Mouse (Mus musculus) macrophage (primary cell): ENCODE data around the gene Pcgf1. TPM values are rescaled to one million over a fixed set of nuclear protein-coding genes. Genes with fewer than 3 reads are reported as not detected.

Experiments used
- H3K27ac ChIP-seq: fragments of 350-480 bp; formaldehyde crosslinking; 2 replicates; pipeline ENCODE4 v1.9.0; 2021
- H3K36me3 ChIP-seq: fragments of 350-480 bp; formaldehyde crosslinking; 2 replicates; pipeline ENCODE4 v1.9.0; 2021; ENCODE audit errors: inconsistent target
- H3K4me3 ChIP-seq: fragments of 350-480 bp; formaldehyde crosslinking; 2 replicates; pipeline ENCODE4 v1.9.0; 2021; ENCODE audit errors: inconsistent target
- H3K79me2 ChIP-seq: fragments of 350-480 bp; formaldehyde crosslinking; 2 replicates; pipeline ENCODE4 v1.9.0; 2021; ENCODE audit errors: inconsistent target
- WGBS: methylation state at CpG from one replicate; pipeline ENCODE4 v1.1.7; 2026; ENCODE audit warnings: inconsistent platforms; ENCODE audit not compliant: missing documents; 5-methylcytosine and 5-hydroxymethylcytosine counted together
- polyA plus RNA-seq: library from polyadenylated mRNA; stranded (reverse); fragments of 250-400 nt; gene quantifications from 3 replicates; pipeline ENCODE4 v1.2.4, GENCODE M21; 2018; ENCODE audit warnings: inconsistent platforms

The Pcgf1 gene
- polyA plus RNA-seq, 1 experiment from 2014 or later, result 11.0 TPM

DNA sequence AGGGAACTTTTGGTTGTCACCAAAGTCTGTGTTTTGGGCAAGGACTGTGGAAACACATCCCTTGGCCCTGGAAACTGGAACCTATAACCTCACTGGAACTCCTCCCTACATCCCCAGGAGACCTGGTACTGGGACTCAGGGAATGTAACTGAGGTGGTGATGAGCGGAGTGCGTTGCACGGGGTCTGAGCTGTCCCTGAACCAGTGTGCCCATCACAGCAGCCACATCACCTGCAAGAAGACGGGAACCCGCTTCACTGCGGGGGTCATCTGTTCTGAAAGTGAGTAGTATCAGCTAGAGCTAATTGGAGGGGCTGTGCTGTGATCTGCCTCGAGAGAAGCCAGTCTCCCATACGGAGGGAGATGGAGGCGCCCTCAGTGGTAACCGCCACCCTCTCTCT, 28.3 kb upstream of the Pcgf1 start:
- Histone ChIP-seq H3K4me3 (no peak overlapping the region), H3K36me3 (peaks cover 14% of the 10 kb centered on the region; the same call in 1 of the 2 replicates), H3K79me2 (peaks cover 33% of the 10 kb centered on the region), H3K27ac (no peak overlapping the region)
- 93% methylated on average over 10 of the region's 10 CpGs for WGBS

DNA sequence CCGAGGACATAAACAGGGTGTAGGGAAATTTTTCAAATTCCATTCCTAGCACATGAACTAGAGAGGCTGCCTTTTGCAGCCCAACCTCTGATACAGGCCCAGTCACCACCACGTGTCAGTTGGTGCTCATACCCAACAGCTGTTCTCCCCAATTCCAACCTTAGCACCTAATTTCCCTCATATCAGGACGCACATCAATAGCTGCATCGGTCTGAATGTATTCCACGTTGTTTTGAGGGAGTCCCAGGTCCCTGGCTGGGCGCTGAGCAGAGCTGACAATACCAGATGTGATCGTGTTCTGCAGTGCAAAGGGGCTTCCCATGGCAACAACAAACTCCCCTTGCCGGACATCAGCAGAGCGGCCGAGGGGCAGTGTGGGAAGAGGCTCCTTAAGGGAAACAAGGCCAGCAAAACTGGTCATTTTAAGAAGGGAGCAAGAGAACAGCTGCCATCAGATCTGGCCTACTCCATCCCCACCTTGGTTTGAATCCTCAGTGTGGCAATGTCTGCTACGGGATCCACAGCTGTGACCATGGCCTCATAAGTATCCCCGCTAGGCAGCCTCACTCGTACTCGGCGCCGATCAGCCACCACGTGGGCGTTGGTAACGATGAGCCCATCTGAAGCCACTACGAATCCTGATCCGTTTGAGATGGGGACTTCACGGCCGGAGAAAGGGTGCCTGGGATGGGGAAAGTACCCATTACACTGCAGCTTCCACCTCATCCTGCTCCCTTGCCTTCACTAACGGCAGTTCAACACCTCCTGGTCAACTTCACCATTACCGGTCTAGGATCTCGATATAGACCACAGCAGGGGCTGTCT, 24.3 kb upstream of the Pcgf1 start:
- H3K36me3 ChIP-seq, result peaks cover 35% of the 10 kb centered on the region; the same call in 1 of the 2 replicates
- 7% methylated on average over 26 of the region's 26 CpGs for WGBS

DNA sequence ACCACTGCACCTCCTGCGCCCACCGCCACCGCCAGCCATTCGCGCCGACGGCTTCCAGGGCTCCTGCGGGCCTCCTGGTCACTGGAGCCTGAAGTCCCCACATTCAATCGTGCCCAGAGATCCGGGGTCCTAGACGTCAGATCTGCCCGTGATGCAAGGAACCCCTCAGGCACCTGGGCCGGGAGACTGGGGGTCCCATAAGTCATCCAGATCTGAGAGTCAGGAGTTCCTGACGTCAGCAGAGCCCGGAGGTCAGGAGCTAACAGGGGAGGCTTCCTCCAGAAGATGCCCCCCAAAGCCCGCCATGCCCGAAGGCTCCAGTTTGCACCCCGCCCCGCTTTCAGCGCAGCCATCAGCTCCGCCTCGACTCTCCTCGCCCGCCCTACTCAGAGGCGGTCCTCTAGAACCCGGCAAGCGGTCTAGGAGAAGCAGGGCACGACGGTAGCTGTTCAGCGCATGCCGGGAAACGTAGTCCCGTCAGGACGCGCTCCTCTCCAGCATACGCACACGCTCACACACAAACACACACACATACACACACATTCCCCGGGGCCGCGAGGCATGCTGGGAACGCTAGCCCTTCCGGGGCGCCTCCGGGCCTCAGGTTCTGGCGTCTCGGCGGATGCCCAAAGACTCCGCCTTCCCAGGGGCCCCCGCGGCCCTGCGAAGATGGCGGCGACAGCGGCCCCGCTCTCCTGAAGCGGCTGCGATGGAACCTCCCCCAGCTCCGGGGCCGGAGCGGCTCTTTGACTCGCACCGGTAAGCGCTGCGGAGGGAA, 23.4 kb upstream of the Pcgf1 start, which contains the start of gene Aup1:
Aup1 (plus strand) TSS at position 448 of the 778 bp plus-strand sequence.
- Histone ChIP-seq H3K79me2 (peaks cover 56% of the 10 kb centered on the region), H3K4me3 (peak within 1 kb of the TSS; percentile 82), H3K27ac (peak within 1 kb of the TSS; percentile 80), H3K36me3 (peaks cover 35% of the 10 kb centered on the region; the same call in 1 of the 2 replicates)
- 1% methylated on average over 57 of the region's 64 CpGs for WGBS

More for the DNA sequence above, 24.3 kb upstream of the Pcgf1 start:
- Histone ChIP-seq H3K4me3 (peak overlapping the region; percentile 76), H3K79me2 (peaks cover 56% of the 10 kb centered on the region), H3K27ac (peak overlapping the region; percentile 80)

DNA sequence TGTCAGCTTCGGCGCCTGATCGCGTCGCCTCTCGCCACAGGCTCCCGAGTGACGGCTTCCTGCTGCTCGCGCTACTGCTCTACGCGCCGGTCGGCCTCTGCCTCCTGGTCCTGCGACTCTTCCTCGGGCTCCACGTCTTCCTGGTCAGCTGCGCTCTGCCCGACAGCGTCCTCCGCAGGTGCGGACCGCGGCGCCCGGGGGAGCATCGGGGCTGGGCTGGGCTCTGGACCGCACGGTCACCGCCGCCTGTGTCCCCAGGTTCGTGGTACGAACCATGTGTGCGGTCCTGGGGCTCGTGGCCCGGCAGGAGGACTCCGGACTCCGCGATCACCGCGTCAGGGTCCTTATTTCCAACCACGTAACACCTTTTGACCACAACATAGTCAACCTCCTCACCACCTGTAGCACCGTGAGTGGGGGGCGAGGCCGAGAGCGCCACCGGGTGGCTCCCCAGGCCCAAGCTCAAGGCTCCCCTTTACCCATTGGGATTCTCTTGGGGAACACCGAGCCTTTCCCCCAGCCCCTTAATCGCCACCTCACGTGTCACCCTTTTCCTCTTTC, 22.7 kb upstream of the Pcgf1 start, which contains the start of gene Htra2:
Htra2 (minus strand) TSS at position 403 of the 561 bp plus-strand sequence.
- peak within 1 kb of the TSS; percentile 82 for H3K4me3 ChIP-seq
- under 1% methylated on average over 43 of the region's 50 CpGs for WGBS
- H3K36me3 ChIP-seq, result peaks cover 34% of the 10 kb centered on the region; the same call in 1 of the 2 replicates
- peak within 1 kb of the TSS; percentile 80 for H3K27ac ChIP-seq
- H3K79me2 ChIP-seq, result peaks cover 56% of the 10 kb centered on the region

DNA sequence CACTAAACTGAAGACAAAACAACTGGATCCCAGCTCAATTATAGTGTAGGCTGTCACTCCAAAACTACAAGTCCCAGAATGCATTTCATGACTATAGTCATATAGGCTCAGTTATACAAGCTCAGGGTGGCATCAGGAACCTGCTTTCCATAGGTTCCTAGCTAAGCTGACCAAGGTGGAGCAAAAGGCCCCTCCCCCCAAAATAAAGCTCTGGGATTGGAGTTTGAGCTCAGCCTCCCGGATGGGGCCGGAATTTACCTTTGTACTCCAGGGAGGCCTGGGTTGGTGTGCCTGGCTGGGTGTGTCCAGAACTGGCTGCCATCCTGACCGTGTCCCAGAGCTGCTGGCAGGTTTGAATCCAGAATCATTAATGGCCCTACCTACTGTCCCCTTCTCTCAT, 19.9 kb upstream of the Pcgf1 start, which contains the start of gene Dqx1:
Dqx1 (plus strand) TSS at position 55 of the 400 bp plus-strand sequence.
- Histone ChIP-seq H3K4me3 (no peak within 1 kb of the TSS), H3K36me3 (peaks cover 20% of the 10 kb centered on the region; the same call in 1 of the 2 replicates), H3K79me2 (peaks cover 38% of the 10 kb centered on the region), H3K27ac (no peak within 1 kb of the TSS)
- 91% methylated on average over 3 of the region's 3 CpGs for WGBS

DNA sequence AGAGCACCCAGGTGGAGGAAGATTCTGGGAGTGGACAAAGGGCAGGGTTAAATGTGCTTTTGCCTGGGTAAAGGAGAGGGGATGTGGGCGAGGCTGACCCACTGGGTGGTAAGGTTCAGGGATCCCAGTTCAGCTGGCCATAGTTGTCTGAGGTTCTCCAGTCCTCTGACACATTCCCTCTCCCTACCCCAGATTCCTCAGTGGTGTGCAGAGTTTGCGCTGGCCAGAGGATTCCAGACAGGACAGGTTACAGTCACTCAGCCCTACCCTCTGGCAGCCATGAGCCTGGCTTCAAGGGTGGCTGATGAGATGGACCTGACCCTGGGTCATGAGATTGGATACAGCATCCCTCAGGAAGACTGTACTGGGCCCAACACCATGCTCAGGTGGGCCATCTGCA, 18.9 kb upstream of the Pcgf1 start:
- Histone ChIP-seq H3K36me3 (peaks cover 20% of the 10 kb centered on the region; the same call in 1 of the 2 replicates), H3K27ac (no peak overlapping the region), H3K79me2 (peaks cover 29% of the 10 kb centered on the region), H3K4me3 (no peak overlapping the region)
- 100% methylated on average over 1 of the region's 2 CpGs for WGBS

DNA sequence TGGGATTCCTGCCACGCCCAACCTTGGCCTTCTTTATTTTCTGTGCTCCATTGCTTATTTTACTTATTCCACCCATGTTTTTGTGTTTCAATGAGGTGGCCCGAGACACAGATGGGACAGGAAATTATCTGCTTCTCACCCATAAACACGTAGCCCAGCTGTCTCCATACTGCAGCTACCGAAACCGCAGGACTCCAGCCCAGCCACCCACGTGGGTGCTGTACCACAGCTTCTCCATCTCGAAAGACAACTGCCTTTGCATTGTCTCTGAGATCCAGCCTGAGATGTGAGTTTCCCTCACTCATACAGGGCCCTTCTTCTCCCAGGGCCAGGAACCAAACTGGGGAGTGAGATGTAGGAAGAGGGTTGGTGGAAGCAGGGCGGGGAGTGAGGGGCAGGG, 11.7 kb upstream of the Pcgf1 start:
- Histone ChIP-seq H3K27ac (no peak overlapping the region), H3K4me3 (no peak overlapping the region), H3K36me3 (no peaks in the 10 kb centered on the region), H3K79me2 (no peaks in the 10 kb centered on the region)
- 57% methylated on average over 8 of the region's 8 CpGs for WGBS

DNA sequence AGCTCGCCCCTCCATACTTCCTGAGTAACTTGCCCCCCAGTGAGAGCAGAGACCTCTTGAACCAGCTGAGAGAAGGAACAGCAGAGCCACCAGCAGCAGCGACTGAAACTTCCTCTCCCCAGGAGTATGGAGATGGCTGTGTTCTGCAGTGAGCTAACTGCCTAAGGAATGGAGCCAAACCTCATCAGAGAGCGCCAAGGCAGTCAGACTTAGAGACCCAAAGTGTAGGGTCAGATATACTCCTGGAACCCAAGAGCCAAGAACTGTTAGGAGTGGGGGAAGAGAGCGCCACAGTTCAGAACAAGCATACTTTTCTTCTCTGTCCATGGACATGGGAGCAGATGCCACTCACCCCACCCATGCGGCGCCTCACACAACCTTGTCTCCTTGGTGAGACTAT, 11.2 kb upstream of the Pcgf1 start:
- Histone ChIP-seq H3K4me3 (no peak overlapping the region), H3K27ac (no peak overlapping the region), H3K79me2 (no peaks in the 10 kb centered on the region), H3K36me3 (no peaks in the 10 kb centered on the region)
- 51% methylated on average over 6 of the region's 6 CpGs for WGBS

DNA sequence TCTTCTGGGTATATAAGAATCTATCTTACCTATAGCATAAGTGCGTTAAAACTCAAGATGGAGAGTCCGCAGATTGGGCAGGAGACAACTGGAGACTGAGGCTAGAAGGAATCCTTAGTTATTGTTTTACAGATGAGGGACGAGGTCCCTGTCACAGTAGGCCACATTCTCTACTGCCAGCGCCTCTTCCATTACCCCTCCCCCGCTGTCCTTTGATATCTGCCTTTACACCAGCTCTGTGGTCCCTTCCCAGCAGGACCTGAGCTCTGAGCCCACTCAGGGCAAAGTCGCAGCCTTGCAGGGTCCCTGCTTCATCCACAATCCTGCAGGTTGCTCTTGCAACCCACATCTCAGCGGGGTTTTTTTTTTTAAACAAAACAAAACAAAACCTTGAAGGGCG, 9.4 kb upstream of the Pcgf1 start:
- 69% methylated on average over 8 of the region's 8 CpGs for WGBS
- no peaks in the 10 kb centered on the region for H3K79me2 ChIP-seq
- H3K27ac ChIP-seq, result no peak overlapping the region
- no peaks in the 10 kb centered on the region for H3K36me3 ChIP-seq
- no peak overlapping the region for H3K4me3 ChIP-seq

DNA sequence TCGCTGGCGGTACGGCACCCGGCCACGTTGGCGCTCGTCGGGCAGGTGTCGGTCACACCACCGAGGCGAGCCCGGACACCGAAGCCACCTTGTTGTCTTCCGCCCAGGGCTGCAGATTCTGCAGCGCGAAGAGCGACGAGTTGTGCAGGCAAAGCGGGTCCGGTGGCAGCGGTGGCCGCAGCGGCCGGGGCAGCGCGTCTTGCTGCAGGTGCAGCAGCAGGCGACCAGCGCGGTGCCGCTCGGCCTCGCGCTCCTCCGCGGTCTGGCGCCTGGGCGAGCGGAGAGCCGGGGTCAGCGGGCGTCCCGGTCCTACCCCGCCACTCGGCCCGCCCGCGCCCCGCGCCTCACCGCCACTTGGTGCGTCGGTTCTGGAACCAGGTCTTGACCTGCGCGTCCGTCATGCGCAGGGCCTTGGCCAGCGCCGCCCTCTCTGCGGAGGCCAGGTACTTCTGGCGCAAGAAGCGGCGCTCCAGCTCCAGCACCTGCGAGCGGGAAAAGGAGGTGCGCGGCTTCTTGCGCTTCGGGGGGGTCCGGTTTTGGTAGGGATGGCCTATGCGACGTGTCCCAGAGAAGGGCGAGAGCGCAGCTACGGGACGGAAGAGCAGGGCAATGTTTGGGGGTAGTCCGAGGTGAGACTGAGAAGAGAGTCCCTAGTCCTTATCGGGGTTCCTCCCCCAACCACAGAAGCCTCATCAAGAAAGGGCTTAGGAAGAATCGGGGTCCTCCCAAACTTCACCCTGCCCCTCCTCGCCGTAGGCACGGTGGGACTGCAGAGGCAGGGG, 8.8 kb upstream of the Pcgf1 start:
- Histone ChIP-seq H3K36me3 (no peaks in the 10 kb centered on the region), H3K4me3 (no peak overlapping the region), H3K27ac (no peak overlapping the region), H3K79me2 (no peaks in the 10 kb centered on the region)
- 5% methylated on average over 73 of the region's 81 CpGs for WGBS

DNA sequence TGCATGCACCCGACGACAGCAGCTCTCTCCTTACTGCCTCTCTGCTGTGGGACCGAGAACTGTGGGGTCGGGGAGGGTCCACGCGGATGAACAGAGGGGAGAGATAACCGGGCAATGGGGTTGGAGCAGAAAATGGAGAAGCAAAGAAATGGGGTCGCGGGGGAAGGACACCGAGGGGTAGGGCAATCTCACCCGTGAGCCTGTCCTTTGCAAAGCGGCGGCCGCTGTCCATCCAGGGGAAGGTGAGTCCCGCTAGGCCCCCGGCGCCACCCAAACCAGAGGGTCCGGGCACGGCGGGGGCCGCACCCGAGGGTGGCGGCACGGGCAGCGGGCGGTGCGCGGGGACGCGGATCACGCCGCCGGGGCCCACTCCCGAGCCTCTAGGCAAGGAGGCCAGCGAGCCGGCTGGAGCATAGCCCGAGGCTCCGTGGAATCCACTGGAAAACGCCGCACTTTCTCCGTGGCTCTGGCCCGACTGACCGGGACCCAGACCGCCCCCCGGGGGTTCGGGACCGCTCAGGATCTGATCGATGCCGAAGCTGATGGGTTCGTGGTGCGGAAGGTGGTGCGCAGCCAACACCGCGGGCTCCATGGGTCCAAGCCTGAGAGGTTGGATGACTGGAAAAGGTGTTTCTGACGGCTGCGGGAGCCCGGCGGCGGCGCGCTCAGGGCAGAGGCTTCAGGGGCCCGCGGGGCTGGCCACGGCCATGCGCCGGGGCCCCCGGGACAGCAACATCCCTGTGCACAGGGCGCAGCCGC, 8.0 kb upstream of the Pcgf1 start:
- Histone ChIP-seq H3K79me2 (no peaks in the 10 kb centered on the region), H3K4me3 (no peak overlapping the region), H3K27ac (no peak overlapping the region), H3K36me3 (no peaks in the 10 kb centered on the region)
- WGBS, result 6% methylated on average over 67 of the region's 69 CpGs

DNA sequence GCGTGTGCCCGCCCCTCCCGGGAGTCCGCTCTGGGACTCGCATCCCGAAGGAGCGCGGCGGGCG, 7.6 kb upstream of the Pcgf1 start, which contains the start of gene Tlx2:
Tlx2 (minus strand) TSS at position 47 of the 64 bp plus-strand sequence.
- no peak within 1 kb of the TSS for H3K27ac ChIP-seq
- H3K36me3 ChIP-seq, result no peaks in the 10 kb centered on the region
- no peak within 1 kb of the TSS for H3K4me3 ChIP-seq
- 4% methylated on average over 10 of the region's 10 CpGs for WGBS
- no peaks in the 10 kb centered on the region for H3K79me2 ChIP-seq

DNA sequence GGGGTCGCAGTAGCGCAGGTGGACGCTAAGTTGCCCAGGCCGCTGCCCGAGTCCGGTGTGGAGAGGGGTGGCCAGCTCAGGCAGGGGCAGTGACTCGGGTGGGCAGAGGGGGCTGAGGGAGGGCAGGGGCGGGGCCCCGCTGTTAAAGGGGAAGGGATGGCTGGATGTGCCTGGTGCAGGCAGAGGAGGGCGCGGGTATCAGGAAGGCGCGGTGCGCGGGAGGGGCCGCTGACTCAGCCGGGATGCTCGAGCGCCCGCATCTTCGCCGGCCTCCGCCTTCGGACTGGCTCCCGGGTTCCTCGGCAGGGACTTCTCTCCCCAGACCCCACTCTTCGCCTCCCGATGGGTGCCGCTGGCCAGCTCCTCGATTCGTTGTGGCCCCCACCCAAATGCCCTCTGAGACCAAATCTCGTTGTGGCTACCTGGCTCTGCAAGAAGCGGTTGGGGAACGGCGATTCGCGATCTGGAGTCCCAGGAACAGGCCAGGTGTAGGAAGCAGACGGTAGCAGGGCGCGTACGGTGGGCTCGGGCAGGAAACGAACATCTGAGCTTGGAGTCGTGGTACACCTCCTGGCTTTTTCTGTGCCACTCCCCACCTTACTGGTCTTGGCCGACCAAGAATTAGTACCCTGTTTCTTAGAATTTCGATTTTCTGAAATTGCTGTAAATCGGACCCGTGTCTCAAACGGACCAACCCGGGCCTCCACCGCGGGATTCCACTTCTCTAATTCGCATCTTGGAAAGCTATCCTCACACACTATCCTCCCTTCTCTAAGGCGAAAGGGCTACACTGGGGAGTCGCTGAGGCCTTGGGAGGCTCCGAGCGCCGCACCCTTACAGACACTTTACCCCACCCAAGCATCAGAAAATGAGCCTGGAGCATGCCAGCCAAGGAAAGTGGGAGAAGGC, 7.1 kb upstream of the Pcgf1 start:
- WGBS, result 4% methylated on average over 57 of the region's 58 CpGs

More for the DNA sequence above, 7.1 kb upstream of the Pcgf1 start:
- Histone ChIP-seq H3K27ac (no peak overlapping the region), H3K4me3 (no peak overlapping the region), H3K36me3 (no peaks in the 10 kb centered on the region), H3K79me2 (no peaks in the 10 kb centered on the region)
